Mouse (Mus musculus) limb, embryonic 10.5 days (tissue): ENCODE measurements around the gene Zer1. TPM values are rescaled to one million over a fixed set of nuclear protein-coding genes. Genes with fewer than 3 reads are reported as not detected.
"Not testable (repeated sequence)": the region's sequence is repeated elsewhere in the genome, so short reads cannot be mapped to it uniquely, and the experiment has no call there.

ENCODE experiments used
- DNase-seq: peaks from one replicate; pipeline ENCODE4 v3.0.0-alpha.2; 2017; ENCODE audit warnings: low spot score
- H3K27ac ChIP-seq: fragments of 300-500 bp; sonication (generic); 2 replicates; pipeline ENCODE4 v1.5.1; 2016; ENCODE audit warnings: mild to moderate bottlenecking
- H3K27me3 ChIP-seq: fragments of 300-500 bp; sonication (generic); 2 replicates; pipeline ENCODE4 v1.6.1; 2016; ENCODE audit warnings: low read depth, mild to moderate bottlenecking; ENCODE audit not compliant: poor library complexity, severe bottlenecking
- H3K36me3 ChIP-seq: fragments of 300-500 bp; sonication (generic); 2 replicates; pipeline ENCODE4 v1.6.1; 2016; ENCODE audit warnings: mild to moderate bottlenecking, moderate library complexity
- H3K4me1 ChIP-seq: fragments of 300-500 bp; sonication (generic); 2 replicates; pipeline ENCODE4 v1.6.1; 2016
- H3K4me3 ChIP-seq: fragments of 300-500 bp; sonication (generic); 2 replicates; pipeline ENCODE4 v1.5.1; 2016; ENCODE audit warnings: mild to moderate bottlenecking, moderate library complexity
- H3K9me3 ChIP-seq: fragments of 300-500 bp; sonication (generic); replicated peaks from 2 replicates; pipeline ENCODE4 v1.6.1; 2016; ENCODE audit warnings: mild to moderate bottlenecking
- whole genome bisulfite sequencing: fragments of 180-500 bp; shearing (Covaris S2); methylation state at CpG from one replicate; pipeline ENCODE4 v1.1.7; 2016; 5-methylcytosine and 5-hydroxymethylcytosine counted together
- polyA plus RNA-seq: library from polyadenylated mRNA; unstranded; fragments of >200 nt; fragmentation: Nextera tagmentation; extraction: Ambion mirVana; gene quantifications from 2 replicates; pipeline ENCODE4 v1.2.1, GENCODE M21; 2016

The Zer1 gene
- 6.5 and 9.3 TPM in 2 replicates for polyA plus RNA-seq

- Histone ChIP-seq H3K4me3 (peak within 1 kb of the TSS; percentile 81), H3K27ac (peak within 1 kb of the TSS; percentile 91), H3K4me1 (peaks cover 19% of the 10 kb centered on the region), H3K27me3 (no peaks in the 10 kb centered on the region), H3K36me3 (peaks cover 4% of the 10 kb centered on the region; the same call in 1 of the 2 replicates), H3K9me3 (no peaks in the 10 kb centered on the region)
- WGBS = 11% methylated on average over 31 of the region's 31 CpGs
- peak; percentile 95 for DNase-seq
Observed at GRCm38 (mm10) chr2:30124472-30125274, at the start of gene Zer1. TSS of gene Zer1 (minus strand) at chr2:30124585.

GRCm38 (mm10) chr2:30173541-30174240, 49.3 kb upstream of the Zer1 start:
- Histone ChIP-seq H3K36me3 (peaks cover 54% of the 10 kb centered on the region), H3K27ac (no peak overlapping the region), H3K4me3 (no peak overlapping the region), H3K9me3 (no peaks in the 10 kb centered on the region), H3K27me3 (no peaks in the 10 kb centered on the region), H3K4me1 (peaks cover 33% of the 10 kb centered on the region)
- 97% methylated on average over 20 of the region's 20 CpGs for WGBS
- no peak for DNase-seq

GRCm38 (mm10) chr2:30171997-30172382, 47.6 kb upstream of the Zer1 start:
- peak overlapping the region; percentile 80 for H3K4me3 ChIP-seq
- H3K9me3 ChIP-seq = no peaks in the 10 kb centered on the region; the same call in 1 of the 2 replicates
- peaks cover 19% of the 10 kb centered on the region for H3K4me1 ChIP-seq
- DNase-seq = no peak
- H3K36me3 ChIP-seq = peaks cover 49% of the 10 kb centered on the region
- H3K27ac ChIP-seq = peak overlapping the region; percentile 93
- H3K27me3 ChIP-seq = no peaks in the 10 kb centered on the region
- WGBS = 4% methylated on average over 19 of the region's 19 CpGs

- Histone ChIP-seq H3K4me1 (peaks cover 18% of the 10 kb centered on the region), H3K27ac (peak within 1 kb of the TSS; percentile 93), H3K9me3 (peaks cover 4% of the 10 kb centered on the region; the same call in 1 of the 2 replicates), H3K27me3 (no peaks in the 10 kb centered on the region), H3K36me3 (peaks cover 44% of the 10 kb centered on the region), H3K4me3 (peak within 1 kb of the TSS; percentile 80)
- WGBS = under 1% methylated on average over 75 of the region's 75 CpGs
- DNase-seq = peak; percentile 85
Observed at GRCm38 (mm10) chr2:30171371-30171996, 47.1 kb upstream of the Zer1 start, which contains the start of gene Endog. TSS of gene Endog (plus strand) at chr2:30171493.

- Histone ChIP-seq H3K36me3 (no peaks in the 10 kb centered on the region), H3K4me1 (peaks cover 10% of the 10 kb centered on the region), H3K27ac (no peak overlapping the region), H3K4me3 (no peak overlapping the region), H3K27me3 (no peaks in the 10 kb centered on the region), H3K9me3 (peaks cover 6% of the 10 kb centered on the region; the same call in 1 of the 2 replicates)
- no peak for DNase-seq
- 57% methylated on average over 4 of the region's 4 CpGs for WGBS
Observed at GRCm38 (mm10) chr2:30166677-30167076, 42.3 kb upstream of the Zer1 start.

GRCm38 (mm10) chr2:30164340-30164932, 40.1 kb upstream of the Zer1 start:
- DNase-seq = no peak
- no peaks in the 10 kb centered on the region for H3K27me3 ChIP-seq
- peaks cover 6% of the 10 kb centered on the region; the same call in 1 of the 2 replicates for H3K9me3 ChIP-seq
- H3K4me1 ChIP-seq = peaks cover 4% of the 10 kb centered on the region
- WGBS = 54% methylated on average over 9 of the region's 9 CpGs
- no peaks in the 10 kb centered on the region for H3K36me3 ChIP-seq
- no peak overlapping the region for H3K27ac ChIP-seq
- no peak overlapping the region for H3K4me3 ChIP-seq

- H3K9me3 ChIP-seq = peaks cover 5% of the 10 kb centered on the region; the same call in 1 of the 2 replicates
- no peak overlapping the region for H3K4me3 ChIP-seq
- H3K4me1 ChIP-seq = peaks cover 4% of the 10 kb centered on the region
- H3K27me3 ChIP-seq = no peaks in the 10 kb centered on the region
- H3K27ac ChIP-seq = no peak overlapping the region
- no peaks in the 10 kb centered on the region for H3K36me3 ChIP-seq
- DNase-seq = no peak
Observed at GRCm38 (mm10) chr2:30161809-30162208, 37.4 kb upstream of the Zer1 start.

- not testable (repeated sequence) for H3K27ac ChIP-seq, H3K4me3 ChIP-seq, H3K36me3 ChIP-seq, DNase-seq, H3K27me3 ChIP-seq, H3K4me1 ChIP-seq, H3K9me3 ChIP-seq
- 80% methylated on average over 8 of the region's 10 CpGs for WGBS
Observed at GRCm38 (mm10) chr2:30159871-30160270, 35.5 kb upstream of the Zer1 start.

- Histone ChIP-seq H3K4me3 (no peak overlapping the region), H3K4me1 (no peaks in the 10 kb centered on the region), H3K27me3 (no peaks in the 10 kb centered on the region), H3K9me3 (no peaks in the 10 kb centered on the region), H3K36me3 (peaks cover 45% of the 10 kb centered on the region), H3K27ac (no peak overlapping the region)
- 91% methylated on average over 8 of the region's 8 CpGs for WGBS
- DNase-seq = no peak
Observed at GRCm38 (mm10) chr2:30152616-30153015, 28.2 kb upstream of the Zer1 start.

- 92% methylated on average over 11 of the region's 11 CpGs for WGBS
- H3K36me3 ChIP-seq = peaks cover 52% of the 10 kb centered on the region
Observed at GRCm38 (mm10) chr2:30151840-30152239, 27.5 kb upstream of the Zer1 start.

GRCm38 (mm10) chr2:30147466-30147865, 23.1 kb upstream of the Zer1 start:
- DNase-seq = no peak
- no peaks in the 10 kb centered on the region for H3K27me3 ChIP-seq
- WGBS = 97% methylated on average over 4 of the region's 4 CpGs
- H3K4me1 ChIP-seq = no peaks in the 10 kb centered on the region
- no peak overlapping the region for H3K27ac ChIP-seq
- no peak overlapping the region for H3K4me3 ChIP-seq
- peaks cover 96% of the 10 kb centered on the region for H3K36me3 ChIP-seq
- H3K9me3 ChIP-seq = no peaks in the 10 kb centered on the region

More at GRCm38 (mm10) chr2:30151840-30152239, 27.5 kb upstream of the Zer1 start:
- Histone ChIP-seq H3K27me3 (no peaks in the 10 kb centered on the region), H3K27ac (no peak overlapping the region), H3K4me1 (no peaks in the 10 kb centered on the region), H3K4me3 (no peak overlapping the region), H3K9me3 (no peaks in the 10 kb centered on the region)
- no peak for DNase-seq

- no peak overlapping the region for H3K4me3 ChIP-seq
- H3K36me3 ChIP-seq = peaks cover 99% of the 10 kb centered on the region
- no peak overlapping the region for H3K27ac ChIP-seq
- 95% methylated on average over 4 of the region's 4 CpGs for WGBS
- DNase-seq = no peak
- no peaks in the 10 kb centered on the region for H3K27me3 ChIP-seq
- H3K4me1 ChIP-seq = no peaks in the 10 kb centered on the region
- no peaks in the 10 kb centered on the region for H3K9me3 ChIP-seq
Observed at GRCm38 (mm10) chr2:30144436-30144835, 20.1 kb upstream of the Zer1 start.
